Mouse (Mus musculus) neural tube, embryonic 10.5 days (tissue): ENCODE measurements around the gene Bnip1.

Experiments
- DNase-seq: peaks from one replicate; pipeline ENCODE4 v3.0.0-alpha.2; 2017; ENCODE audit warnings: low spot score; ENCODE audit errors: extremely low spot score

Gene Bnip1

GRCm38 (mm10) chr17:26793068-26793765, 12.4 kb downstream of the Bnip1 start:
- no peak for DNase-seq

- peak; percentile 28 for DNase-seq
Observed at GRCm38 (mm10) chr17:26794744-26795143, 13.9 kb downstream of the Bnip1 start.

- DNase-seq: no peak
Observed at GRCm38 (mm10) chr17:26795386-26795785, 14.5 kb downstream of the Bnip1 start.

GRCm38 (mm10) chr17:26797379-26798128, 16.7 kb downstream of the Bnip1 start:
- no peak for DNase-seq

GRCm38 (mm10) chr17:26802886-26803285, 22.0 kb downstream of the Bnip1 start:
- no peak for DNase-seq

GRCm38 (mm10) chr17:26812607-26813006, 31.7 kb downstream of the Bnip1 start:
- DNase-seq: no peak

- no peak for DNase-seq
Observed at GRCm38 (mm10) chr17:26813497-26813896, 32.6 kb downstream of the Bnip1 start.

GRCm38 (mm10) chr17:26816810-26817209, 35.9 kb downstream of the Bnip1 start:
- DNase-seq: no peak

- no peak for DNase-seq
Observed at GRCm38 (mm10) chr17:26817776-26818175, 36.9 kb downstream of the Bnip1 start.

- DNase-seq: no peak
Observed at GRCm38 (mm10) chr17:26826131-26826530, 45.3 kb downstream of the Bnip1 start.

GRCm38 (mm10) chr17:26833806-26834205, 52.9 kb downstream of the Bnip1 start:
- DNase-seq: no peak

GRCm38 (mm10) chr17:26834302-26834965, 53.6 kb downstream of the Bnip1 start:
- DNase-seq: no peak

GRCm38 (mm10) chr17:26834966-26835755, 54.3 kb downstream of the Bnip1 start:
- DNase-seq: no peak

- no peak for DNase-seq
Observed at GRCm38 (mm10) chr17:26835956-26836355, 55.1 kb downstream of the Bnip1 start.

GRCm38 (mm10) chr17:26836377-26836776, 55.5 kb downstream of the Bnip1 start:
- DNase-seq: no peak

- peak; percentile 52 for DNase-seq
Observed at GRCm38 (mm10) chr17:26836786-26837545, 56.1 kb downstream of the Bnip1 start.

- peak; percentile 49 for DNase-seq
Observed at GRCm38 (mm10) chr17:26837546-26837985, 56.7 kb downstream of the Bnip1 start.

GRCm38 (mm10) chr17:26838191-26838910, 57.5 kb downstream of the Bnip1 start:
- DNase-seq: peak; percentile 43

- peak; percentile 64 for DNase-seq
Observed at GRCm38 (mm10) chr17:26838911-26839717, 58.2 kb downstream of the Bnip1 start.
